Mouse (Mus musculus) mammary gland, adult 2 months (tissue): ENCODE data around the gene Mrps11. TPM values are rescaled to one million over a fixed set of nuclear protein-coding genes. Genes with fewer than 3 reads are reported as not detected.

Experiments used
- polyA plus RNA-seq: library from polyadenylated mRNA; depleted of rRNA; stranded (reverse); fragments of >200 nt; gene quantifications from 2 replicates; pipeline ENCODE4 v1.2.3, GENCODE M21; 2012; ENCODE audit warnings: low replicate concordance; rRNA removed

Gene Mrps11
- 28.8 and 38.4 TPM in 2 replicates for polyA plus RNA-seq

GRCm38 (mm10) chr7:78782639-78783581 lies at the start of gene Mrps11, which contains the start of gene Mrpl46:
TSS of gene Mrps11 (plus strand) at chr7:78783119.
TSS of gene Mrpl46 (minus strand) at chr7:78783531.

DNA sequence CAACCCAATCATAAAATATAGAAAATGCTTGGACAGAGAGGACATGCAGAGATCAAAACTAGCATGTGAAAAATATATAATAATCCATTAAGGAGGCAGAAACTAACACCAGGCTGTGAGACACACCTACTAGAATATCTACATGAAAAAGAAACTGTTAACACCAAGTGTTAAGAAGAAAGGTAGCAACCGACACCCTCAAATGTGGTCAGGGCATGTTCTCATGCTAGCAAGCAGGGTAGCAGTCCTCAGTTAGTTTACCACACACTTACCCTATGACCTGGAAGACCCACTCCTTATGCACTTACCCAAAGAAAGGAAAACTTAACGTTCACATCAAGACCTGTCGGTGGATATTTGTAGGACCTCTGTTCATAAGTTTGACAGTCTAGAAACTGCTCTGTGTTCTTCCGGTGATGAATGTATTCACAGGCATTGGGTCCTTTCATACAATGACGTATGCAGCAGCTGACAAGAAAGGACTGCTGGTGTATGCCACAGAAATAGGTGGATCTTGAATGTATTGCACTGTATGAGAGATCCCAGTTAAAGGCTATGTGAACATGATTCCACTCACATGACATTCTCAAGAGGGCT lies 45.2 kb upstream of the Mrps11 start, which contains the start of gene Ntrk3:
TSS of gene Ntrk3 (minus strand) at position 399 of the 597 bp plus-strand sequence.

Other genes with a start within 250 kb of the Mrps11 start
- 31.9 and 50.6 TPM in 2 replicates for gene Ntrk3, start 45.1 kb upstream of the Mrps11 start, polyA plus RNA-seq
- gene Mrpl46, start 412 bp downstream of the Mrps11 start, polyA plus RNA-seq: 8.8 and 11.7 TPM in 2 replicates
- 17.2 and 20.7 TPM in 2 replicates for gene Det1, start 64.1 kb downstream of the Mrps11 start, polyA plus RNA-seq
- gene Aen, start 112.7 kb downstream of the Mrps11 start, polyA plus RNA-seq: 19.1 and 21.7 TPM in 2 replicates
- 31.3 and 34.4 TPM in 2 replicates for gene Isg20, start 130.3 kb downstream of the Mrps11 start, polyA plus RNA-seq